ENCODE assay signal across 15 mouse cellular contexts in genomic region chr6:114852739-114853138, GRCm38 (mm10).
DNase-seq lines count a peak whose midpoint lies in the region; ATAC-seq lines count a peak whose summit lies in the region.
"Had no signal": no experiment of that assay in that cellular context is flagged by ENCODE, and none has a peak within 500 bp of the region (broad histone marks: within the 10 kb centered on the region; RNA-seq: fewer than 3 reads in every experiment).

No protein-coding gene starts in this region.

- no peak overlapping the region for H3K4me3 ChIP-seq in hindbrain, embryonic 11.5 days (ENCODE audit: low read depth, low read length)
- no peak overlapping the region for H3K4me3 ChIP-seq in midbrain, embryonic 10.5 days
- H3K4me3 ChIP-seq in neural tube, embryonic 15.5 days (replicated peaks) = no peak overlapping the region
- H3K4me3 ChIP-seq: erythroblast, embryonic 14.5 days; myocyte had no signal

- peak; percentile 39; the same call in 1 of the 2 replicates for ATAC-seq in hindbrain, embryonic 11.5 days (ENCODE audit: low FRiP score)
- ATAC-seq in neural tube, embryonic 15.5 days (ENCODE audit: low FRiP score) = no peak
- ATAC-seq: activated CD4-positive, CD25-positive, alpha-beta regulatory T cell, adult 4 months; CD4-positive, CD25-positive, alpha-beta regulatory T cell, adult 4 months had no signal

- intact Hi-C loops in left cerebral cortex, postnatal 4 days (cut with DNase I) = no loop called here

- no peaks in the 10 kb centered on the region for H3K9me3 ChIP-seq in hindbrain, embryonic 11.5 days (ENCODE audit: control insufficient read depth, low read length)
- H3K9me3 ChIP-seq in midbrain, embryonic 10.5 days (replicated peaks) = no peaks in the 10 kb centered on the region
- no peaks in the 10 kb centered on the region for H3K9me3 ChIP-seq in neural tube, embryonic 15.5 days (replicated peaks)

- H3K27ac ChIP-seq in hindbrain, embryonic 11.5 days (ENCODE audit: low read depth, low read length) = no peak overlapping the region
- H3K27ac ChIP-seq in midbrain, embryonic 10.5 days (replicated peaks) = peak overlapping the region; percentile 52
- 0 out of 2 replicates have a peak overlapping the region, but pooled peaks have one; percentile 43 for H3K27ac ChIP-seq in neural tube, embryonic 15.5 days (replicated peaks)

- 32% methylated on average over 3 of the region's 3 CpGs for WGBS in hindbrain, embryonic 11.5 days
- whole genome bisulfite sequencing in midbrain, embryonic 10.5 days = 26% methylated on average over 3 of the region's 3 CpGs
- WGBS in neural tube, embryonic 15.5 days = 44% methylated on average over 3 of the region's 3 CpGs

- H3K27me3 ChIP-seq in hindbrain, embryonic 11.5 days (ENCODE audit: control insufficient read depth, insufficient read depth, low read length) = no peaks in the 10 kb centered on the region
- 0 out of 2 replicates have a peak, but pooled peaks cover 4% of the 10 kb centered on the region for H3K27me3 ChIP-seq in midbrain, embryonic 10.5 days (ENCODE audit: low read depth, poor library complexity, severe bottlenecking)
- H3K27me3 ChIP-seq in neural tube, embryonic 15.5 days (replicated peaks) = no peaks in the 10 kb centered on the region

- peak; percentile 45 for DNase-seq in retina, postnatal 1 day
- no peak for DNase-seq in retina, embryonic 14.5 days (ENCODE audit: low spot score)
- DNase-seq in hindbrain, embryonic 11.5 days (ENCODE audit: low spot score) = no peak
- no peak for DNase-seq in midbrain, embryonic 10.5 days (ENCODE audit: low spot score)
- no peak for DNase-seq in adrenal gland, adult 2 months
- no peak for DNase-seq in layer of hippocampus, adult 8-10 months (ENCODE audit: low spot score in 2 of 2)
- no peak for DNase-seq in left cerebral cortex, postnatal 4 days
- DNase-seq: cerebellum, adult 11-12 months; gastrocnemius, postnatal 14 days; kidney, postnatal 14 days had no signal

- no peak overlapping the region for H3K9ac ChIP-seq in hindbrain, embryonic 11.5 days (ENCODE audit: low read depth, low read length)
- H3K9ac ChIP-seq in neural tube, embryonic 15.5 days (replicated peaks) = no peak overlapping the region

- H3K4me2 ChIP-seq in hindbrain, embryonic 11.5 days (replicated peaks; ENCODE audit: low read depth, low read length) = no peak overlapping the region
- no peak overlapping the region for H3K4me2 ChIP-seq in neural tube, embryonic 15.5 days

- no peaks in the 10 kb centered on the region for H3K36me3 ChIP-seq in hindbrain, embryonic 11.5 days (ENCODE audit: control insufficient read depth, insufficient read depth, low read length)
- no peaks in the 10 kb centered on the region for H3K36me3 ChIP-seq in midbrain, embryonic 10.5 days
- no peaks in the 10 kb centered on the region for H3K36me3 ChIP-seq in neural tube, embryonic 15.5 days

- H3K4me1 ChIP-seq in hindbrain, embryonic 11.5 days (replicated peaks; ENCODE audit: control insufficient read depth, insufficient read depth, low read length) = 0 out of 2 replicates have a peak, but pooled peaks cover 2% of the 10 kb centered on the region
- H3K4me1 ChIP-seq in midbrain, embryonic 10.5 days = peaks cover 75% of the 10 kb centered on the region
- H3K4me1 ChIP-seq in neural tube, embryonic 15.5 days = peaks cover 40% of the 10 kb centered on the region
